Mouse (Mus musculus) megakaryocyte, embryonic 14.5 days (primary cell): Measurements from ENCODE around the gene Arhgef3.

Experiments
- FLI1 ChIP-seq: IDR thresholded peaks from 2 replicates; pipeline ENCODE4 v1.6.1; 2012; ENCODE audit warnings: low read length, inconsistent platforms, mixed read lengths
- GATA1 ChIP-seq: IDR thresholded peaks from 3 replicates; pipeline ENCODE4 v1.6.1; 2012; ENCODE audit warnings: mixed read lengths, low read length, inconsistent platforms, borderline replicate concordance

- TF ChIP-seq GATA1 (no peak), FLI1 (no peak)
These were observed 15.3 kb downstream of the Arhgef3 start for GRCm38 (mm10) chr14:27130031-27130430.
